Mouse (Mus musculus): Measurements from ENCODE around the gene Fbxo21. TPM values are rescaled to one million over a fixed set of nuclear protein-coding genes. Genes with fewer than 3 reads are reported as not detected.
A peak's percentile ranks its signal among the peaks of the same experiment; 100 is the strongest.

Gene Fbxo21
- polyA plus RNA-seq (2016; fragmentation: Nextera tagmentation; extraction: Ambion mirVana): 132 and 133 TPM in 2 replicates

DNA sequence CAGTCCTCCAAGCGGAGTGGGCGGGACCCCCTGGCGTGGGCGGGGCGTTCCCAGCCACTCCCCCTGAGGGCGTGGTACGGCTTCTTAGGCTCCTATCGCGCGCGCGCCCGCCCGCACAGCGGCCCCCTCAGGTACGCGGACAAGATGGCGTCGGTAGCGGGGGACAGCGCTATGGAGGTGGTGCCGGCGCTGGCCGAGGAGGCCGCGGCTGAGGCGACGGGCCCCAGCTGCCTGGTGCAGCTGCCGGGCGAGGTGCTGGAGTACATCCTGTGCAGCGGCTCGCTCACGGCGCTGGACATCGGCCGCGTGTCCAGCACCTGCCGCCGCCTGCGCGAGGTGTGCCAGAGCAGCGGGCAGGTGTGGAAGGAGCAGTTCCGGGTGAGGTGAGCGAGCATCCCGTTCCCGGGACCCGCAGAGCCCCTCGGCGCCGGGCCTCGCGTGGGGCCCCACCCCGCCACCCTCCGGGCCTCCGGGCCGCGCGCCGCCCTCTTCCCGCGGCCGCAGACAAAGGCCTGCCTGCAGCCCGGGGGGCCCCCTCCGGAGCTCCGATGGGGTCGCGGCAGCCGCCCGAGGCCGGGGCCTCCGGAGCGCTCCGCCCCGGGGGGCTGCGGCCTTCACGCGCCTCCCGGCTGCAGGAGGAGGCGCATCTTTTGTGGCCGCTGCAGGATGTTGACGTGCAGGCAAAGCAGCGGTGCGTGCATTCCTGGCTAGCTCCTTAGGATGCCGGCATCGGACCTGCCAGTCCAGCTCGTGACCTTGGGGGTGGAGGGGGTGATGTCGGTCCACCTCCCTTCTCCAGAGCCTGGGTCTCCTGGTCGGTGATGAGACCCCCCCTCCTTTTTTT is at the start of gene Fbxo21:
TSS of gene Fbxo21 (plus strand) at position 74 of the 844 bp plus-strand sequence.
- Histone ChIP-seq H3K9me3 (replicated peaks) (no peaks in the 10 kb centered on the region), H3K4me1 (peaks cover 23% of the 10 kb centered on the region), H3K27ac (peak within 1 kb of the TSS; percentile 92), H3K4me2 (replicated peaks) (peak within 1 kb of the TSS; percentile 78), H3K9ac (peak within 1 kb of the TSS; percentile 99), H3K36me3 (peaks cover 28% of the 10 kb centered on the region), H3K27me3 (no peaks in the 10 kb centered on the region), H3K4me3 (peak within 1 kb of the TSS; percentile 98)
- peak; percentile 91 for ATAC-seq (ENCODE audit: low FRiP score)
- under 1% methylated on average over 78 of the region's 88 CpGs for WGBS

GRCm38 (mm10) chr5:117928553-117928952 is 48.0 kb upstream of the Fbxo21 start:
- Histone ChIP-seq H3K27ac (no peak overlapping the region), H3K9me3 (replicated peaks) (no peaks in the 10 kb centered on the region), H3K36me3 (no peaks in the 10 kb centered on the region), H3K27me3 (peaks cover 7% of the 10 kb centered on the region; the same call in 1 of the 2 replicates), H3K9ac (no peak overlapping the region), H3K4me1 (no peaks in the 10 kb centered on the region), H3K4me3 (no peak overlapping the region), H3K4me2 (replicated peaks) (no peak overlapping the region)
- ATAC-seq (ENCODE audit: low FRiP score): no peak
- 98% methylated on average over 2 of the region's 2 CpGs for WGBS

GRCm38 (mm10) chr5:117932222-117932621 is 44.3 kb upstream of the Fbxo21 start:
- no peak overlapping the region for H3K4me2 ChIP-seq (replicated peaks)
- no peak for ATAC-seq (ENCODE audit: low FRiP score)
- no peak overlapping the region for H3K4me3 ChIP-seq
- H3K9me3 ChIP-seq (replicated peaks): no peaks in the 10 kb centered on the region
- no peaks in the 10 kb centered on the region for H3K4me1 ChIP-seq
- 76% methylated on average over 2 of the region's 2 CpGs for WGBS
- peaks cover 12% of the 10 kb centered on the region; the same call in 1 of the 2 replicates for H3K27me3 ChIP-seq
- H3K36me3 ChIP-seq: no peaks in the 10 kb centered on the region
- H3K27ac ChIP-seq: no peak overlapping the region
- no peak overlapping the region for H3K9ac ChIP-seq

DNA sequence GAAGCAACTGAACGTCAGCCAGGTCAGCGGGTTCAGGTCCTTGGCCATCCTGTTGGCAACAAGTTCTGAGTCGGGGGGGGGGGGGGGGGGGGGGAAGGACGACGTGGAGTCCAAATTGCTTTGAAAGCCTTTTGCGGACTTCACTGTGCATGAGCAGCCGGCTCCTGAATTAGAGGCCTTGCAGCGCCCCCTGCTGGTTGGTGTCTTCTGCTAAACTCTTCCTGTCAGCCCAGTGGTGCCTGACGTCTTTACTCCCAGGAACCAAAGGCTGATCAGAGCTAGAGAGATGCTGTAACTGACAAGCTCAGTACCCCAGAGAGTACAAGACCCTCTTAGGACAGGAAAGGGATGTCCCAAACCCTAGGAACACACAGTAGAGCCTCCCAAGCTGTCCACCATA is 43.7 kb upstream of the Fbxo21 start:
- Histone ChIP-seq H3K4me3 (no peak overlapping the region), H3K9ac (no peak overlapping the region), H3K9me3 (replicated peaks) (no peaks in the 10 kb centered on the region), H3K36me3 (no peaks in the 10 kb centered on the region), H3K4me1 (no peaks in the 10 kb centered on the region), H3K27me3 (peaks cover 13% of the 10 kb centered on the region; the same call in 1 of the 2 replicates), H3K4me2 (replicated peaks) (no peak overlapping the region; the same call in 1 of the 2 replicates), H3K27ac (no peak overlapping the region)
- 0% methylated on average over 6 of the region's 9 CpGs for WGBS
- ATAC-seq (ENCODE audit: low FRiP score): peak; percentile 43; the same call in 1 of the 2 replicates

DNA sequence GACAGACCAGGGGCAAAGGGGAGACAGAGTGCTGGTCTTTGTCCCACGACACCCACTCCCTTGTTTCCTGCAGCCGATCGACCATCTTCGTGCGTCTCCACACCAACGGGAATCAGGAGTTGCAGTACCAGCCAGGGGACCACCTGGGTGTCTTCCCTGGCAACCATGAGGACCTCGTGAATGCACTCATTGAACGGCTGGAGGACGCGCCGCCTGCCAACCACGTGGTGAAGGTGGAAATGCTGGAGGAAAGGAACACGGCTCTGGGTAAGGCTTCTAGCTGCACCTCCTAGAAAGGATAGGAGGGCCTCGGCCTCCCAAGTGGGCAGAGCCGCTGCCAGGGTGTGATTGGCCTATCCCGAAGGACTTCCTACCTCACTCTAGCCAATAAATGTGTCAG is 40.2 kb upstream of the Fbxo21 start:
- WGBS: 72% methylated on average over 16 of the region's 16 CpGs
- H3K4me1 ChIP-seq: no peaks in the 10 kb centered on the region
- no peak for ATAC-seq (ENCODE audit: low FRiP score)

GRCm38 (mm10) chr5:117937186-117937585 is 39.3 kb upstream of the Fbxo21 start:
- Histone ChIP-seq H3K27ac (no peak overlapping the region), H3K9ac (no peak overlapping the region), H3K4me2 (replicated peaks) (no peak overlapping the region), H3K4me3 (no peak overlapping the region), H3K36me3 (no peaks in the 10 kb centered on the region), H3K9me3 (replicated peaks) (no peaks in the 10 kb centered on the region), H3K27me3 (peaks cover 8% of the 10 kb centered on the region; the same call in 1 of the 2 replicates), H3K4me1 (no peaks in the 10 kb centered on the region)
- ATAC-seq (ENCODE audit: low FRiP score): no peak
- WGBS: 91% methylated on average over 3 of the region's 3 CpGs

More for the DNA sequence above, 40.2 kb upstream of the Fbxo21 start:
- Histone ChIP-seq H3K4me2 (replicated peaks) (no peak overlapping the region), H3K27ac (no peak overlapping the region), H3K27me3 (peaks cover 10% of the 10 kb centered on the region; the same call in 1 of the 2 replicates), H3K4me3 (no peak overlapping the region), H3K9me3 (replicated peaks) (no peaks in the 10 kb centered on the region), H3K36me3 (no peaks in the 10 kb centered on the region), H3K9ac (no peak overlapping the region)

GRCm38 (mm10) chr5:117938182-117938581 is 38.3 kb upstream of the Fbxo21 start:
- H3K4me2 ChIP-seq (replicated peaks): peak overlapping the region; percentile 38
- no peak overlapping the region for H3K9ac ChIP-seq
- WGBS: 11% methylated on average over 14 of the region's 14 CpGs
- H3K27ac ChIP-seq: no peak overlapping the region
- H3K4me3 ChIP-seq: peak overlapping the region; percentile 18
- no peaks in the 10 kb centered on the region for H3K36me3 ChIP-seq
- no peaks in the 10 kb centered on the region for H3K9me3 ChIP-seq (replicated peaks)
- peaks cover 6% of the 10 kb centered on the region; the same call in 1 of the 2 replicates for H3K27me3 ChIP-seq
- H3K4me1 ChIP-seq: no peaks in the 10 kb centered on the region
- ATAC-seq (ENCODE audit: low FRiP score): no peak

- Histone ChIP-seq H3K9me3 (replicated peaks) (no peaks in the 10 kb centered on the region), H3K9ac (no peak overlapping the region), H3K27ac (no peak overlapping the region), H3K36me3 (no peaks in the 10 kb centered on the region), H3K4me1 (no peaks in the 10 kb centered on the region), H3K4me3 (no peak overlapping the region), H3K4me2 (replicated peaks) (no peak overlapping the region), H3K27me3 (peaks cover 9% of the 10 kb centered on the region)
- ATAC-seq (ENCODE audit: low FRiP score): no peak
- WGBS: 76% methylated on average over 8 of the region's 8 CpGs
These were observed 37.1 kb upstream of the Fbxo21 start for GRCm38 (mm10) chr5:117939402-117939801.

GRCm38 (mm10) chr5:117941552-117941951 is 35.0 kb upstream of the Fbxo21 start:
- Histone ChIP-seq H3K36me3 (no peaks in the 10 kb centered on the region), H3K4me3 (no peak overlapping the region), H3K9me3 (replicated peaks) (no peaks in the 10 kb centered on the region), H3K9ac (no peak overlapping the region), H3K27me3 (peaks cover 9% of the 10 kb centered on the region), H3K4me2 (replicated peaks) (no peak overlapping the region), H3K4me1 (no peaks in the 10 kb centered on the region), H3K27ac (no peak overlapping the region)
- 75% methylated on average over 3 of the region's 3 CpGs for WGBS
- no peak for ATAC-seq (ENCODE audit: low FRiP score)

DNA sequence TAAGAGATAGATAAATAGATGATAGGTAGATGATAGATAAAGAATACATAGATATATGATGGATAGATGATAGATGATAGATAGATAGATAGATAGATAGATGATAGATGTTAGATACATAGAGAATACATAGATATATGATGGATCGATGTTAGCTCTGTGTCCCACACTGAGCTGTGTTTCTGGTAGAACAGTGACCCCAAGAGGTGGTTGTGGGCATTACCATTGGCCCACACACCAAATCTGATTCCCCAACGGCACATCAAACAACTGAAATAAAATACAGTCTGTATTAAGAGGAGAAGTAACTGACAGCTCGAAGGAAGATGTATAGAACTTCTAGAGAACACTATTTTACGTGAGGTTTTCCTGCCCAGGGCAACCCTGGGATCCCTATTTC is 29.9 kb upstream of the Fbxo21 start:
- Histone ChIP-seq H3K4me1 (no peaks in the 10 kb centered on the region), H3K4me3 (no peak overlapping the region), H3K4me2 (replicated peaks) (no peak overlapping the region), H3K27ac (no peak overlapping the region), H3K27me3 (peaks cover 3% of the 10 kb centered on the region), H3K9me3 (replicated peaks) (no peaks in the 10 kb centered on the region), H3K36me3 (no peaks in the 10 kb centered on the region), H3K9ac (no peak overlapping the region)
- ATAC-seq (ENCODE audit: low FRiP score): no peak
- 35% methylated on average over 4 of the region's 4 CpGs for WGBS

DNA sequence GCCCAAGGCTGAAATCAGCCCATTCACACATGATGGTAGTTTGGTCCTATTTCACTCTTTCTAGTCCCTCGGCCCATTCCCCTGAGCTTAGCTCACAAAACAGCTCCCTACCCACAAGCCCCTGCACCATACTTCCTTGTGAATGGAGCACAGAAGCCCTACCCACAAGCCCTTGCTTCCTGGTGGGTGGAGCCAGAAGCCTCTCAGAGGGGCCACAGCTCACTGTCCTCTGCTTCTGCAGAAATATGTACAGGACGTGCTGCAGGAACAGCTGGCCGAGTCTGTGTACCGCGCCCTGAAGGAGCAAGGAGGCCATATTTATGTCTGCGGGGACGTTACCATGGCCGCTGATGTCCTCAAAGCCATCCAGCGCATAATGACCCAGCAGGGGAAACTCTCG is 27.1 kb upstream of the Fbxo21 start:
- no peaks in the 10 kb centered on the region for H3K36me3 ChIP-seq
- no peaks in the 10 kb centered on the region for H3K9me3 ChIP-seq (replicated peaks)
- H3K4me3 ChIP-seq: no peak overlapping the region
- no peaks in the 10 kb centered on the region for H3K4me1 ChIP-seq
- H3K9ac ChIP-seq: no peak overlapping the region
- no peak overlapping the region for H3K27ac ChIP-seq
- ATAC-seq (ENCODE audit: low FRiP score): no peak
- H3K4me2 ChIP-seq (replicated peaks): no peak overlapping the region
- WGBS: 66% methylated on average over 10 of the region's 10 CpGs
- H3K27me3 ChIP-seq: no peaks in the 10 kb centered on the region

GRCm38 (mm10) chr5:117953893-117954292 is 22.6 kb upstream of the Fbxo21 start:
- no peak overlapping the region for H3K27ac ChIP-seq
- ATAC-seq (ENCODE audit: low FRiP score): no peak
- no peak overlapping the region for H3K4me3 ChIP-seq
- H3K9ac ChIP-seq: no peak overlapping the region
- no peaks in the 10 kb centered on the region for H3K36me3 ChIP-seq
- H3K27me3 ChIP-seq: no peaks in the 10 kb centered on the region
- H3K9me3 ChIP-seq (replicated peaks): no peaks in the 10 kb centered on the region
- 84% methylated on average over 12 of the region's 12 CpGs for WGBS
- H3K4me2 ChIP-seq (replicated peaks): no peak overlapping the region
- no peaks in the 10 kb centered on the region for H3K4me1 ChIP-seq

DNA sequence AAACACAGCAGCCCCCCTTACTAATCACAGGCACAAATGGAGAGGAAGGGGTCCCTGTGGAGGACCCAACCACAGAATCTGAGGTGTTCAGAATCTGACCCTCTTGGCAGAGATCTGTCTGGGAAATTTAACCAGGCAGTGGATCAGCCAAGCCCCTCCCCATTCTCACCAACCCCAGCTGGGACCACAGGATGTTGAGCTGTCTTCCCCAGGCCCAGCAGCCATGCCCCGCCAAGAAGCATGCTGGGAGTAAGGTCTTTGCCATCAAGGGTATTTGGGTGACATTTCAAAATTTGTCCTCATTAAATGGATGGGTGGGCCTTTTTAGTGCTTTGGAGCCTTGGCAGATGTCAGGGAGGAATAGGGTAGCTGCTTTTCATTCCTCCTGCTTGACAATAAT is 22.1 kb upstream of the Fbxo21 start:
- no peak for ATAC-seq (ENCODE audit: low FRiP score)
- no peak overlapping the region for H3K27ac ChIP-seq
- no peak overlapping the region for H3K4me3 ChIP-seq
- H3K4me2 ChIP-seq (replicated peaks): no peak overlapping the region
- H3K9me3 ChIP-seq (replicated peaks): no peaks in the 10 kb centered on the region
- H3K4me1 ChIP-seq: no peaks in the 10 kb centered on the region
- no peaks in the 10 kb centered on the region for H3K36me3 ChIP-seq
- 83% methylated on average over 1 of the region's 1 CpGs for WGBS
- H3K9ac ChIP-seq: no peak overlapping the region
- no peaks in the 10 kb centered on the region for H3K27me3 ChIP-seq
